Mouse (Mus musculus): ENCODE results near the gene Gtf2h3.
"Not testable (repeated sequence)": the region's sequence is repeated elsewhere in the genome, so short reads cannot be mapped to it uniquely, and the experiment has no call there.

The Gtf2h3 gene

DNA sequence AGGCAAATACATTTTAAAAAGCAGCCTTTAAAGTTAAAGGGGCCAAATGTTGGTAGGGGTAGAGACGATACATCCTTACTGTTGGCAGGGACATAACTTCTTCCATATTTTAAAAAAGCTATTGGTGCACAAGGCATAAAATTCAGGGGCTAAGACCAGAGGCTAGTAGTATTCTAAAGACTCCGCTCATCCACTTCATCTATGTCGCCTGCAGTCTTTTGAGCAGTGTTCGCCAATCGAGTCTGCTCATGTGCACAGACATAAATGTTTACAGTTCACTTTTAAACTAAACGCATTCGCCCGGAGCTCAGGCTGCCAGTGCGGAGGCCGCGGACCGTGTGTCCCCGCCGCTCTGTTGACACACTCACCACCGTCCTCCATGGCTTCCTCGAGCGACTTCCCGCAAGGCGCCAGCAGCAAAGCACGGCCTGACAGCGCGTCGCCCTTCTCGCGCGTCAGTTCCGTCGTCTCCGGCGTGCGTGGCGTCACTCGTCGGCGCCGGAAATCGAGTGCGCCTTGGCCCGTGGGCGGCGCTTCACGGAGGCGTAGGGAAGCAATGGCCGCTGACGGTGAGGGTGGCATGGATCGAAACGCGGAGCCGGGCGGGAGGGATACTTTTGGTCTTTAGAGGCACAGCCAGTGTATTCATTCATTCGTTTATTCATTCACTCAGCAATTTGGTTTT lies at the start of gene Gtf2h3, which contains the start of gene Eif2b1:
Gtf2h3 (plus strand) TSS at position 508 of the 685 bp plus-strand sequence.
Eif2b1 (minus strand) TSS at position 499 of the 685 bp plus-strand sequence.
- peak; percentile 97 for DNase-seq (ENCODE audit: low read depth, low spot score)

DNA sequence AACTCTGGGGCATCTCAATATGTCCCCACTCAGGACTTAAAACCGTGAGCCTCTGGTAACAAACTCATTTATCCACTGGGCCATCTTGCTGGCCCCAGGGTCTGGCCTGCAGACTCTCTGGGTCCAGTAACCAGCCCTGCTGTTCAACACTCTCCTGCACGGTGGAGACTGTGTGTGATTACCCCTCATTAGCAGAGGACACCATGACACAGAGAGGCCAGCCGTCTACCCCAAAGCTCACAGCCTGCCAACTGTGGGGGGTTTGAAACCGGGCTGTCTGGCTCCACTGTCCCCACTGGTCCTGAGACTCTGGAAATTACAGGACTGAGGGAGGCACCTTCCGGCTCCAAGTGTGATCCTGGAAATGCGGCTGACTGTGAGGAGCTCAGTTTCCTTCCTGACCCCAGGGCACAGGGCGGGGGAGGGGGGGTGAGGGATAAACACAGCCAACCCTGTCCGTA lies 49.7 kb upstream of the Gtf2h3 start:
- DNase-seq (ENCODE audit: low read depth, low spot score) = no peak

DNA sequence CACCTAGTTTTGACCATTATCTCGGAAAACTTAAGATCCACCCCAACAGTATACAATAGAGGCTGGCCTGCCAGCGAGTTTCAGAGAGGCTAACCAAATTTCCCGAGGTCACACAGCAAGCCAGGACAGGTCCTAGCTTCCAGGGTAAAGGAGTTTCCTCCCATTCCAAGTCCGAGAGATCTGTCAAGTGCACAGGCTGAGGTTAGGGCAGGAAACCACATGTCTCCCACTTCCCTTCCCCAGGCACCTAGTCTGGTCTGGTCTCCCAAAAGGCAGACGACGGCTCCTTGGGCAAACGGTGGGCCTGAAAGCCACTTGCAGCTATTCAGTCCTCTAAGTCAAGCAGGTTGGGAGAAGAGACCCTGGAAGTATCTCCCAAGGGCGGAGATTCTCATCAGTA lies 49.2 kb upstream of the Gtf2h3 start:
- DNase-seq (ENCODE audit: low read depth, low spot score) = no peak

DNA sequence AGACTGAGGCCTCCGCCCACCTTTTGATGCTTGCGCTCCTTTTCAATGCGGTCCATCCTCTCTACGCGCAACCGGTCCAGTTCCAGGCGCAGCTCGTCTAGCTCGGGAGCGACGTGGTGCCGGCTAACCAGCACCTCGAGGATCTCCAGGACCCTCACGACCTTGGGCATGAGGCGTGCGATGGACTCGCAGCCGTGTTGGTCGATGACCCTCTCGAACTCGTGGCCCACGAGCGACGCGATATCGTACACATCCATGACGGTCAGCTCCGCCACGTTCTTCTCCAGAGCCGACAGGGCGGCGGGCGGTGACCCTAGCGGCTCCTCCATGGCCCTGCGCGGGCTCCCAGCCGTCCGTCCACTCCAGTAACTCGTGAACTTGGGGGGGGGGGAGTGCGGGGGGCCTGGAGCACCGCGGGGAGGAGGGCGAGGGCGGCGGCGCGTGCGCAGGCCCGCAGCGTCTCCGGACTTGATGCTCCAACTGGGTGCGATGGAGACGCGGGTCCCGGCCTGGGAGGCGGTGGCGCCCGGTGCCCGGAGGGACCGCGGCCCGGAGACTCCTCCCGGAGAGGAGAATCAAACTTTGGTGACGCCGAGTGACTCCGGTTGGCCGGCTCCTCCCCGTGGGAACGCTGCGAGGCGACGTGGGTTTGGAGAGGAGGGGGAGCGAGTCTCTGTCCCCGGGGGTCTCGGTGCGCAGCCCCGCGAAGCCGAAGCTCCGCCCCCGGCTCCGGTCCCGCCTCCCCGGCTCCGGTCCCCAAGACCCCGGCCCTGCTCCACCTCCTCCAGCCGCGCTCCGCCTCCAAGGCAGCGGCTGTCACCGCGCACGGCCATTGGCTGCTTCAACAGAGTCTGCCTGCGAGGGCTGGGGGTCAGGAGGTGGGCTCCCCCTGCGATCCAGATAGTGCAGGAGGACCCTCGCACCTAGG lies 48.0 kb upstream of the Gtf2h3 start, which contains the start of gene Rilpl1:
Rilpl1 (minus strand) TSS at position 737 of the 928 bp plus-strand sequence.
- peak; percentile 76 for DNase-seq (ENCODE audit: low read depth, low spot score)

DNA sequence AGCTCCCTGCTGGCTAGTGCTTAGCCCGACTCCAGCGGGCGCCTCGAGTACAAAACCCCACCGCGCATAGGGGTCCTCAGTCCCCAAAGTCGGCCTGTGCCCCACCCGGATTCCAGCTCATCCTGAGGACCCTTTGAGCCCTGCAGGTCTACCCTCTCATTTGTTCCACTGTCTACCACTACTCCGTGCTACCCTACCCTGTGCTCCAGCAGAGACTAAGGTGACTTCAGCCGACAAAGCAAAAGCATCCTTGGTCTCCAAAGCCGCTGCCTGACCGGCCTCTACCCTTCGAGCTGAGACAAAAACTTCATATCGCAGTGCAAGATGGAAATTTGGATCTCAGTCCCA lies 47.4 kb upstream of the Gtf2h3 start:
- DNase-seq (ENCODE audit: low read depth, low spot score) = no peak

DNA sequence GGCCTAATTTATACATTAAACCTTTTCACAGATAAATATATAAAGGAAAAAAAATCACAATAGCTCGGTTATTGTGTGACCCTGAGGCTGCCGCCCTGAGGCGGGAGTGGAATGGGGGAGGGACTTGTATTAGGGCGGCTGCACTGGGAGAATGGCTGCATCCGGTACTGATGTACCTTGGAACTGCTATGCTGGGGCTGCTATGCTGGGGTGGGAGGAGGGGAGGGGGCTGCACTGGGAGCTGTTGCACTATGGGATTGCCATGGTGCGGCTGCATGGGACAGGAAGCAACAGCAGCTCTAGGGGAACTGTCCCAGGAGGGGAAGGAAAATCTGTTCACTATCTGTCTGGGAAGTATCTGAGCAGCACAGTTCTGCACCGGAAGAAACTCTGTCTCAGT lies 46.5 kb upstream of the Gtf2h3 start:
- no peak for DNase-seq (ENCODE audit: low read depth, low spot score)

DNA sequence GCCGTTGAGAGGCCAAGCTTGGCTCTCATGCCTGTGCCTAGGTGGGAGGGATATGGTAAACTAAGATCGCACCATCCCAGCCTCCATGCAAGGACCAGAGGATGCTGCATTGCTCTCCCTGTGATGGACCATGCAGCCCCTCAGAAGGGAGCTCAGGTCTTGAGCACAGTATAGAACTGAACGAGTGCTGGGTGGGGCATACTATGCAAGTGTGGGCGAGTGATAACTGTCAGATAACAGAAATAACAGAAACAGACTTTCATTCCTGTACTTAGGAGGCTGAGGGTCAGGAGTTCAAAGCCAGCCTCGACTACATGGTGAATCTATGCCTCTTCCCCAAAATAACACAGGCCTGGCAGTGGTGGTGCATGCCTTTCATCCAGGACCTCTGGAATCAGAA lies 43.9 kb upstream of the Gtf2h3 start:
- no peak for DNase-seq (ENCODE audit: low read depth, low spot score)

DNA sequence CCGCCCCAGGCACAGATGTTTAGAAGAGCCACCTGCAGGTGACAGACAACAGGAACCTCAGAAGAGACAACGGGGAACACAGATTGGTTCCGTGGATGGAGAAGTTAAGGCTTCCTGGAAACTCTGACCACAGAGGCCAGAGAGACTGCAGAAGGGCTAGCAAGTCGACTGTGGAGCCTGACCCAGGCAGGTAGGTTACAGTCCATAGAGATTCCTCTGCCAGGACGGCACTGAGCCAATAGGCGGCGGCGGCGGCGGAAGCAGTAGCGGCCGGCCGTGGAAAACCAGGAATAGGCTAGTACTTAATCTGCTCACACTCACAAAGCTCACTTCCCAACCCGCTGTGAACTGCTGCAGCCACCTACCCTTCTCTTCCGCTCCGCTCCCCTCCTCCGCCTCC lies 42.2 kb upstream of the Gtf2h3 start:
- peak; percentile 17 for DNase-seq (ENCODE audit: low read depth, low spot score)

DNA sequence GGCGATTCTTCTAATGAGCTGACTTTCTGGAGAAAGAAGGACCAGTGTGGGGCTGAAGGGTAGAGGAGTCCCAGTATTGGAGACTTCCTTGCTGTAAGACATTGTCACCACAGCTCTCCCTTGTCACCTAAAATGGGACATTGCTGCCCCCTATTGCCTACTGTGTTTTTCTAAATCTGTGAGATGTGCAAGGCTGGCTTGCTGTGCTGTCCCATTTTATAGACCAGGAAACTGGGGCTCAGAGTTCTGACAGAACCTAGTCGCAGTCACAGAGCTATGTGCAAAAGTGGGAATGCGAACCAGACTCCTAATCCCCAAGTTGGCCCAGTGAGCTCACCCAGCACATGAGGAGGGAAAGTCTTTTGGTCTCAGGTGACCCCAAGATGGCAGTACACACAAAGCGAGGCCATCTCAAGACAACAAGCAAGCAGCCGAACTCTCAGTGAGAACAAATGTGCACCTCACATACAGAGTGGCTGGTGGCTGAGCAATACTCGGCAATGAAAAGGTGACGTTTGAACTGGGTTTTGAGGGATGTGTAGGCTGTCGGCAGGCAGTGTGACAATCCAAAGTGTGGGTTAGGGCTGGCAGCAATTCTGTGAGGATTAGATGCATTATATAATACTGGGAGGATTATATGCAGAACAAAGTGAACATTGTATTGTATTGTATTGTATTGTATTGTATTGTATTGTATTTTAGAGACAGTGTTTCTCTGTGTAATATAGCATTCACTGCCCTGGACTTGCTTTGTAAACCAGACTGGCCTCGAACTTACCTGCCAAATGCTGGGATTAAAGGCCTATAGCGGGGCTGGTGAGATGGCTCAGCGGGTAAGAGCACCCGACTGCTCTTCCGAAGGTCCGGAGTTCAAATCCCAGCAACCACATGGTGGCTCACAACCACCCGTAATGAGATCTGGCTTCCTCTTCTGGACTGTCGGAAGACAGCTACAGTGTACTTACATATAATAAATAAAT lies 39.8 kb upstream of the Gtf2h3 start:
- DNase-seq (ENCODE audit: low read depth, low spot score) = peak; percentile 83

DNA sequence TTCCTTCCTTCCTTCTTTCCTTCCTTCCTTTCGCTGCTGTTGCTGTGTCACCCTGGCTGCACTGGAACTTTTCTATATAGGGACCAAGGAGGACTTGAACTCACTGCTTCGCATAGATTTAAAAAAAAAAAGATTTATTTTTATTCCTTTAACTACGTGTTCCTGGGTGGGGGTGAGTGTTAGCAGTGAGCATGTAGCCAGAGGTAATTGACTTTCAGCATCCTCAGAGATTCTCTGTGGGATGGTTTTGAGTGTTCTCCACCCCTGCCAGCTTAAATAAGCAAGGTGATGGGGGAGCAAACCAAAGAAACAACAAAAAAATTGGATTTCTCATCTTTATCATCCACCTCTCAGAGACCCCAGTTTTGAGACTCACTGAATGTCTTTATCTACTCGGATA lies 39.0 kb upstream of the Gtf2h3 start:
- no peak for DNase-seq (ENCODE audit: low read depth, low spot score)

DNA sequence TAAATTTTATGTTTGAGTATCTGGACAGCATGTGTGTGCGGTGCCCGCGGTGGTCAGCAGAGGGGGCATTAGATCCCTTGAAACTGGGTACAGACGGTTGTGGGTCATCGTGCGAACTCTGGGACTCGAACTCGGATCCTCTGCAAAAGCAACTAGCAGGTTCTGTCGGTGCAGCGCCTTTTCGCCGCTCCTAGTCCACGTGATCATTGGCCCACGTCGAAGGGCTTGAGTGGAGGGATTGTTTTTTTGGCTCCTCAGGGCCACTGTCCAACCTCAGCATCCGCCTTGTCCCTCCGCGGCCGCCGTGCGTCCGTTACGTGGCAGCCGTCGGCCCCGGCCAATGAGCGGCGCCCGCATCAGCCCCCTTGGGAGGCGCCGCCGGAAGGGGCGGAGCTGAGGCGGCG lies 38.6 kb upstream of the Gtf2h3 start, which contains the start of gene Tmed2:
Tmed2 (plus strand) TSS at position 313 of the 404 bp plus-strand sequence.
- peak; percentile 97 for DNase-seq (ENCODE audit: low read depth, low spot score)

DNA sequence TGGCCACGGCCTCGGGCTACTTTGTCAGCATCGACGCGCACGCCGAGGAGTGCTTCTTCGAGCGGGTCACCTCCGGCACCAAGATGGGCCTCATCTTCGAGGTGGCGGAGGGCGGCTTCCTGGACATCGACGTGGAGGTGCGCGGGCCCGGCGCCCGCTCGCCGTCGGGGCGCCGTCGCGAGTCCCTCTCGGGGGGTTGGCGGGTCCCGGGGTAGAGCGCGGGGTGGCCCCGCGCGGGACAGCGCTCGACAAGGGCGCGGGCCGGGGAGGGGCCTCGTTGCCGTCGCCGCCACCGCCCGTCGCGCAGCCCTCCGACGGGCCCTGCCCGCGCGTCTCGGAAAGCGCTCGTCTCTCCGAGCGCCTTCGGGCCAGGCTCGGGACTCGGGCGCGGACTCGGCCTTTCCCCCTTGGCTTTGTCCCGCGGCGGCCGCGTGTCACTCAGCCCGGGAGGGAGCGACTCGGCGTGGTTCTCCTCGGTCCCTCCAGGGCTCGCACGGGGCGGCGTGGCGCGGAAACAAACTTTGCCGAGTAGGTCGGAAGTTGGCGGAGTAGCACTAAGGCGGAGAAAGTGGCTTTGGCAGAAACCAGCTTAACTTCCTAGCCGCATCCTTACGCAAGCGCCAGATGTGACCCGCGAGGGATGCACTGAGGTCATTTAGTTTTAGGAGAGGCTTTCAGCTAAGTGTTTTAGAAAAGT lies 37.9 kb upstream of the Gtf2h3 start:
- DNase-seq (ENCODE audit: low read depth, low spot score) = peak; percentile 79

DNA sequence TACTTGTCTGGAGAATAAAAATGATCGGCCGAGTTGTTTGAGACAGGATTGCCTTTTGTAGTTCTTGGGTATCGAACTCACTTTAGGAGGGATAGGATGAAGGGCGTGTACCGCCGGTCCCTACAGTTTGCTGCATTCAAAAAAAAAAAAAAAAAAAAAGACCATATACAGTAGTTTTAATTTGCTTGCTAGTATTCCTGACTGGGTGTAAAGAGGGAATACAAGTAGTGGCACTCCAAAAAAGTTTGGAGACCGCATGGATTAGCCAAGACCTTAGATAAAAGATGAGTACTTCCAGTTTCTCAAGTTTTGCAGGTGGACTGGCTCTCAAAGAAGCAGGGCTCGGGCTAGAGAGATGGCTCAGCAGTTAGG lies 37.4 kb upstream of the Gtf2h3 start:
- DNase-seq (ENCODE audit: low read depth, low spot score) = no peak

DNA sequence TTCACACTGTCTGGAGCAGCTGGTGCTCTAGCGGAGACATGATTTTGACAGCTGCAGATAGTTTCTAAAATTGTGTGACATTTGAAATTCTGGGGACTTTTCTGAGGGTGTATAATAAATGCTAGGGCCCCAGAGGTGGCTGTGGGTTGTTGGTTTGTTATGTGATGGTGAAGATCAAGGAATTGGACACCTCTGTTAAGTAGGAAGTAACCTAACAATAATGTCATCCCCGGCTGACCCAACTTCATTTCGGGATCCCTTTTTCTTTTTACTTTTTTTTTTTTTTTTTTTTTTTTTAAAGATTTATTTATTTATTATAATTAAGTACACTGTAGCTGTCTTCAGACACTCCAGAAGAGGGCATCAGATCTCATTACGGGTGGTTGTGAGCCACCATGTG lies 28.2 kb upstream of the Gtf2h3 start:
- not testable (repeated sequence) for DNase-seq (ENCODE audit: low read depth, low spot score)

DNA sequence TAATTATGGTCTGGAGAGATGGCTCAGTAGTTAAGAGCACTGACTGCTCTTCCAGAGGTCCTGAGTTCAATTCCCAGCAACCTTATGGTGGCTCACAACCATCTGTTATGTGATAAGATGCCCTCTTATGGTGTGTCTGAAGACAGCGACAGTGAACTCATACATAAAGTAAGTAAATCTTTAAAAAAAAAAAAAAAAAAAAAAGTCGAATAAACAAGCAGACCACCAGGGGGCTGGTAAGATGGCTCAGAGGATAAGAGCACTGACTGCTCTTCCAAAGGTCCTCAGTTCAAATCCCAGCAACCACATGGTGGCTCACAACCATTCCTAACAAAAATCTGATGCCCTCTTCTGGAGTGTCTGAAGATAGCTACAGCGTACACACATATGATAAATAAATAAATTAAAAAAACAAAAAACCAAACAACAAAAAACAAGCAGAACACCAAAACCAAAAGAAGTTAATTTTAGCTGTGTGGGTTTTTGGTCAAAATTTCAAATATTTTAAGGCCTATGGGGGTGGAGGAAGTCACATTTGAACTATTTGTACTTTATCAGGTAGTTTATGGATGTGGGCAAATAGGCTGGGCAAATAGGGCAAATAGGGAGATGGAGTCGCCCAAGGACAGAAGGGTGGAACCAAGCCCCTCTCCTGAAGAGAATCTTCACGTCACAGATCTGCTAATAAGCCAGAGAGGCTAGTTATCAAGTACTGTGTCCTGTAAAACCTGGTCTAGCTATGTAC lies 27.4 kb upstream of the Gtf2h3 start:
- peak; percentile 40 for DNase-seq (ENCODE audit: low read depth, low spot score)

DNA sequence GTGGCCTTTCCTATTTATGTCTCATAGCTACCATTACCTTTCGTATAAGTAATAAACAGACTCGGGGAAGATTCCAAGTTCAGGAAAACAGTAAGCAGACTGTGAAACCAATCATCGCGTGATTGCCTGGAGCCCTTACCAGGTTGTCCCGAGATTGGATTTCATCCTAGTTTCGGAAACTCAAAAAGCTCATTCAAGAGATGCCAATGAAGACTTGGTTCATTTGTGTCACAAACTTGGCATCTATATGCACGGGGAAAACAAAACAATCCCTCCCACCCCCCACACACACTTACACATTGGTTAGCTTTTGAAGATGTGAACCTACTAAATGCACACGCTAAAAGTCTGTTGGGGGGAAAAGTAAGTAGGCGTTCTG lies 26.9 kb upstream of the Gtf2h3 start:
- DNase-seq (ENCODE audit: low read depth, low spot score) = no peak

DNA sequence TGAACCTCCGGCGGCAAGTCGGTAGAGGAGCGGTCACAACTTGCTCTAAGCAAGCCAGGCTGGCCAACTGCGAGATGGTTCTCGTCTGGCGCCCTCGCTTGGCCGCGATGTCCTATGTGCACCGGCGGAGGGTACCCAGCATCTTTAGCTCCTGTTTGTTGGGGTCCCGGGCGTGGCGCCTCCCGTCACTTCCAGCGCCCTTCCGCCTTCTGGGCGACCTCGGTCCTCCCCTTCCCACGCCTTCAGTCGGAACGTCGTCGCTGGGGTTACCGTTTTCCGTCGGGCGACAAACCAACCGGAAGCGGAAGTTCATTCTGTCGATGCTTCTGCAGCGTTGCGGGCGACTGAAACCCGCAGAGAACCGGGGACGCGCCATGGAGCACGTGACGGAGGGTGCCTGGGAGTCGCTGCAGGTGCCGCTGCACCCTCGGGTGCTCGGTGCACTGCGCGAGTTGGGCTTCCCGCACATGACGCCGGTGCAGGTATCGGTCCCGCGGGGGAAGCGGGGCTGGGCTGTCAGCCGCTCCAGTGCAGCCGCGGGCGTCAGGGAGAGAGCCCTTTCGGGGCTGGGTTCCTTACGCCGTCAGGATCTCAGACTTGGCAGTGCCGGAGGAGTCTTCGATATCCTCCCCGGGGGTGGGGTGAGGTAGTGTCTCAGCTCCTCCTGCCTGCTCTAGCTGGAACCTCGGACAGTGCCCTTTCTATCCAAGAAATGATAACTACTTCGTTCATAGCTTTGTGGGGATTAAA lies 26.2 kb upstream of the Gtf2h3 start, which contains the start of gene Ddx55:
Ddx55 (plus strand) TSS at position 307 of the 750 bp plus-strand sequence.
- DNase-seq (ENCODE audit: low read depth, low spot score) = peak; percentile 96

DNA sequence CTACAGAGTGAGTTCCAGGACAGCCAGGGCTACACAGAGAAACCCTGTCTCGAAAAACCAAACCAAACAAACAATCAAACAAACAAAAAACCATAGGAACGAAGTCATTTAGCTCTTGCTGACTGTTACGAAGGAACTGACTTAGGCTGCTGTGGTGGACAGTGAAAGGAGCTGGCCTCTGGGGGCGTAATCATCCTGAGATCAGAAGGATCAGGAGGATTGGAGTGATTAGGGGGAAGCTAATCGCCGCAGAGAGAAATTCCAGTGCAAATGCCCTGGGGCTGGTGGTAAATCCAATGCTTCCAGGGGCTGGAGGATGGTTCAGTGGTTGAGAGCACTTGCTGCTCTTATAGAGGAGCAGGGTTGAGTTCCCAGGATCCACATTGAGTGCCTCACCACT lies 25.3 kb upstream of the Gtf2h3 start:
- DNase-seq (ENCODE audit: low read depth, low spot score) = no peak

DNA sequence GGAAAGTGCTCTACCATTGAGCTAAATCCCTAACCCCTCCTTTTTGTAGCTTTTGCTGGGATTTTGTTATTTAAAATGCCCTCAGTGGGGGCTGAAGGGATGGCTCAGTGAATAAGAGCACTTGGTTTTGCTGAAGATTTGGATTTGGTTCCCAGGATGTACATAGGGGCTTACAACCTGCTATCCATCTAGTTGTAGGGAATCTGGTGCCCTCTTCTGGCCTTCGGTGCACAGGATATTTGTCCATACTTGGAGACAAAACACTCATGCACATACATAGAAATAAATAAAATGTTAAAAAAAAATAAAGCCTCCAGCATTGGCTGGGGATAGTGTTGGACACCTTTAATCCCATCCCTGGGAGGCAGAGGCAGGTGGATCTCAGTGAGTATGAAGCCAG lies 23.8 kb upstream of the Gtf2h3 start:
- DNase-seq (ENCODE audit: low read depth, low spot score) = no peak

Data from CD4-positive helper T cell, adult 2 months (primary cell).